Mouse (Mus musculus) limb, embryonic 14.5 days (tissue): ENCODE data around the gene Styk1. TPM values are rescaled to one million over a fixed set of nuclear protein-coding genes. Genes with fewer than 3 reads are reported as not detected.
"Not testable (repeated sequence)": the region's sequence is repeated elsewhere in the genome, so short reads cannot be mapped to it uniquely, and the experiment has no call there.

Experiments
- ATAC-seq: fragments of 200-750 bp; cut with Nextera tagmentation; 2 replicates; pipeline ENCODE4 v1.8.0; 2017; ENCODE audit warnings: low read depth, moderate number of reproducible peaks, moderate TSS enrichment; ENCODE audit not compliant: low FRiP score
- DNase-seq: peaks from one replicate; pipeline ENCODE4 v3.0.0-alpha.2; 2015; ENCODE audit warnings: low spot score
- H3K27ac ChIP-seq: fragments of 300-500 bp; sonication (generic); replicated peaks from 2 replicates; pipeline ENCODE4 v1.5.1; 2014; ENCODE audit warnings: low read depth, mild to moderate bottlenecking, low read length, moderate library complexity, mixed read lengths
- H3K27me3 ChIP-seq: fragments of 300-500 bp; sonication (generic); 2 replicates; pipeline ENCODE4 v1.6.1; 2014; ENCODE audit warnings: low read length, mixed read lengths; ENCODE audit not compliant: control insufficient read depth, insufficient read depth
- H3K36me3 ChIP-seq: fragments of 300-500 bp; sonication (generic); 2 replicates; pipeline ENCODE4 v1.6.1; 2014; ENCODE audit warnings: mild to moderate bottlenecking, low read length, moderate library complexity, mixed read lengths; ENCODE audit not compliant: control insufficient read depth, insufficient read depth
- H3K4me1 ChIP-seq: fragments of 300-500 bp; sonication (generic); 2 replicates; pipeline ENCODE4 v1.6.1; 2014; ENCODE audit warnings: antibody characterized with exemption, low read length, mixed read lengths; ENCODE audit not compliant: control insufficient read depth, insufficient read depth
- H3K4me2 ChIP-seq: fragments of 300-500 bp; sonication (generic); replicated peaks from 2 replicates; pipeline ENCODE4 v1.6.1; 2014; ENCODE audit warnings: low read depth, mild to moderate bottlenecking, low read length, moderate library complexity; ENCODE audit not compliant: severe bottlenecking
- H3K4me3 ChIP-seq: fragments of 300-500 bp; sonication (generic); replicated peaks from 2 replicates; pipeline ENCODE4 v1.5.1; 2014; ENCODE audit warnings: low read length
- H3K9ac ChIP-seq: fragments of 300-500 bp; sonication (generic); 2 replicates; pipeline ENCODE4 v1.6.1; 2014; ENCODE audit warnings: mild to moderate bottlenecking, low read depth, low read length, moderate library complexity; ENCODE audit not compliant: severe bottlenecking
- H3K9me3 ChIP-seq: fragments of 300-500 bp; sonication (generic); 2 replicates; pipeline ENCODE4 v1.6.1; 2016; ENCODE audit warnings: low read length; ENCODE audit not compliant: control insufficient read depth
- POLR2A ChIP-seq: fragments of 200-500 bp; IDR thresholded peaks from 2 replicates; pipeline ENCODE4 v1.8.0; 2012; ENCODE audit warnings: inconsistent platforms, mild to moderate bottlenecking, moderate library complexity, borderline replicate concordance; ENCODE audit not compliant: insufficient read depth, insufficient read length; ENCODE audit errors: extremely low read depth
- WGBS: fragments of 180-500 bp; shearing (Covaris S2); extraction: QIAGEN DNeasy Blood & Tissue Kit; methylation state at CpG from one replicate; pipeline ENCODE4 v1.1.7; 2014; 5-methylcytosine and 5-hydroxymethylcytosine counted together
- polyA plus RNA-seq, 2 experiments: library from polyadenylated mRNA; depleted of rRNA in 1 of 2; stranded (reverse) in 1 of 2; unstranded in 1 of 2; fragments of >200 nt; fragmentation: Nextera tagmentation in 1 of 2; extraction: Ambion mirVana in 1 of 2; gene quantifications; 2 replicates each; pipeline versions ENCODE4 v1.2.1 to v1.2.3; 2012 to 2014

Gene Styk1
- polyA plus RNA-seq, 2 experiments, result 1.3 to 1.5 TPM

GRCm38 (mm10) chr6:131290430-131290829 lies 63.0 kb downstream of the Styk1 start:
- Histone ChIP-seq H3K27me3 (no peaks in the 10 kb centered on the region), H3K36me3 (peaks cover 12% of the 10 kb centered on the region), H3K9ac (no peak overlapping the region), H3K4me1 (0 out of 2 replicates have a peak, but pooled peaks cover 4% of the 10 kb centered on the region), H3K9me3 (no peaks in the 10 kb centered on the region), H3K27ac (no peak overlapping the region), H3K4me2 (no peak overlapping the region), H3K4me3 (no peak overlapping the region)
- no peak for TF ChIP-seq POLR2A
- no peak for ATAC-seq
- WGBS, result 12% methylated on average over 2 of the region's 2 CpGs
- DNase-seq, result peak; percentile 7

- H3K27me3 ChIP-seq, H3K4me3 ChIP-seq, H3K4me2 ChIP-seq, H3K9me3 ChIP-seq, DNase-seq, H3K9ac ChIP-seq, ATAC-seq, H3K4me1 ChIP-seq, H3K27ac ChIP-seq: not testable (repeated sequence)
- H3K36me3 ChIP-seq, result peaks cover 18% of the 10 kb centered on the region
- 98% methylated on average over 2 of the region's 2 CpGs for WGBS
Observed at GRCm38 (mm10) chr6:131278160-131278559, 75.2 kb downstream of the Styk1 start.

GRCm38 (mm10) chr6:131276659-131277058 lies 76.7 kb downstream of the Styk1 start:
- WGBS, result 77% methylated on average over 4 of the region's 4 CpGs
- ATAC-seq (no peak), DNase-seq (no peak)
- Histone ChIP-seq H3K4me3 (no peak overlapping the region), H3K9ac (no peak overlapping the region), H3K4me2 (no peak overlapping the region), H3K27me3 (no peaks in the 10 kb centered on the region), H3K9me3 (no peaks in the 10 kb centered on the region), H3K27ac (no peak overlapping the region), H3K4me1 (no peaks in the 10 kb centered on the region), H3K36me3 (peaks cover 8% of the 10 kb centered on the region)
- no peak for TF ChIP-seq POLR2A

GRCm38 (mm10) chr6:131272311-131272710 lies 81.1 kb downstream of the Styk1 start:
- no peaks in the 10 kb centered on the region for H3K9me3 ChIP-seq
- no peak overlapping the region for H3K27ac ChIP-seq
- no peaks in the 10 kb centered on the region for H3K4me1 ChIP-seq
- H3K4me2 ChIP-seq, result no peak overlapping the region
- TF ChIP-seq POLR2A, result no peak
- no peak for DNase-seq
- H3K36me3 ChIP-seq, result peaks cover 6% of the 10 kb centered on the region
- H3K4me3 ChIP-seq, result no peak overlapping the region
- ATAC-seq, result no peak
- whole genome bisulfite sequencing, result 82% methylated on average over 1 of the region's 1 CpGs
- H3K9ac ChIP-seq, result no peak overlapping the region
- no peaks in the 10 kb centered on the region for H3K27me3 ChIP-seq

GRCm38 (mm10) chr6:131270312-131270711 lies 83.1 kb downstream of the Styk1 start:
- 48% methylated on average over 1 of the region's 1 CpGs for WGBS
- no peak for TF ChIP-seq POLR2A
- Histone ChIP-seq H3K9me3 (no peaks in the 10 kb centered on the region), H3K4me1 (no peaks in the 10 kb centered on the region), H3K4me2 (no peak overlapping the region), H3K27ac (no peak overlapping the region), H3K9ac (no peak overlapping the region), H3K36me3 (no peaks in the 10 kb centered on the region), H3K4me3 (no peak overlapping the region), H3K27me3 (no peaks in the 10 kb centered on the region)
- DNase-seq (no peak), ATAC-seq (no peak)

GRCm38 (mm10) chr6:131269599-131269998 lies 83.8 kb downstream of the Styk1 start:
- DNase-seq (no peak), ATAC-seq (no peak)
- no peak overlapping the region for H3K4me3 ChIP-seq
- H3K27ac ChIP-seq, result no peak overlapping the region
- no peaks in the 10 kb centered on the region for H3K27me3 ChIP-seq
- WGBS, result 95% methylated on average over 2 of the region's 2 CpGs
- H3K9me3 ChIP-seq, result no peaks in the 10 kb centered on the region
- no peaks in the 10 kb centered on the region for H3K4me1 ChIP-seq
- no peak for TF ChIP-seq POLR2A
- no peak overlapping the region for H3K9ac ChIP-seq
- H3K36me3 ChIP-seq, result no peaks in the 10 kb centered on the region
- H3K4me2 ChIP-seq, result no peak overlapping the region
